Mouse (Mus musculus) liver, postnatal 0 days (tissue): ENCODE data around the gene Ahcyl1. TPM values are rescaled to one million over a fixed set of nuclear protein-coding genes. Genes with fewer than 3 reads are reported as not detected.

Source experiments
- ATAC-seq: fragments of 200-750 bp; cut with Nextera tagmentation; 2 replicates; pipeline ENCODE4 v1.8.0; 2017; ENCODE audit warnings: mild to moderate bottlenecking, moderate library complexity
- DNase-seq: peaks from one replicate; pipeline ENCODE4 v3.0.0-alpha.2; 2016
- H3K27ac ChIP-seq: fragments of 300-500 bp; sonication (generic); 2 replicates; pipeline ENCODE4 v1.5.1; 2014; ENCODE audit warnings: antibody characterized with exemption, moderate library complexity, mild to moderate bottlenecking, low read depth
- H3K27me3 ChIP-seq: fragments of 300-500 bp; sonication (generic); 2 replicates; pipeline ENCODE4 v1.6.1; 2014; ENCODE audit warnings: low read length, control low read depth, mixed read lengths; ENCODE audit not compliant: insufficient read depth
- H3K36me3 ChIP-seq: fragments of 300-500 bp; sonication (generic); replicated peaks from 2 replicates; pipeline ENCODE4 v1.6.1; 2014; ENCODE audit warnings: mild to moderate bottlenecking, control low read depth, low read length, moderate library complexity, mixed read lengths; ENCODE audit not compliant: insufficient read depth
- H3K4me1 ChIP-seq: fragments of 300-500 bp; sonication (generic); 2 replicates; pipeline ENCODE4 v1.6.1; 2014; ENCODE audit warnings: antibody characterized with exemption, mild to moderate bottlenecking, control low read depth; ENCODE audit not compliant: insufficient read depth
- H3K4me2 ChIP-seq: fragments of 300-500 bp; sonication (generic); 2 replicates; pipeline ENCODE4 v1.6.1; 2014; ENCODE audit warnings: low read depth, mild to moderate bottlenecking, low read length, moderate library complexity, mixed read lengths
- H3K4me3 ChIP-seq: fragments of 300-500 bp; sonication (generic); 2 replicates; pipeline ENCODE4 v1.5.1; 2014; ENCODE audit warnings: low read depth, low read length
- H3K9ac ChIP-seq: fragments of 300-500 bp; sonication (generic); replicated peaks from 2 replicates; pipeline ENCODE4 v1.6.1; 2014; ENCODE audit warnings: mild to moderate bottlenecking, moderate library complexity
- H3K9me3 ChIP-seq: fragments of 300-500 bp; sonication (generic); 2 replicates; pipeline ENCODE4 v1.6.1; 2016; ENCODE audit warnings: mild to moderate bottlenecking, control low read depth, low read length, mixed read lengths
- CTCF ChIP-seq: sonication (generic); IDR thresholded peaks from 2 replicates; pipeline ENCODE4 v1.5.1; 2016; ENCODE audit warnings: antibody characterized with exemption, low read depth
- EP300 ChIP-seq: IDR thresholded peaks from 2 replicates; pipeline ENCODE4 v1.6.1; 2016; ENCODE audit warnings: antibody characterized with exemption, low read depth, mild to moderate bottlenecking
- WGBS: fragments of 180-500 bp; shearing (Covaris S2); extraction: QIAGEN DNeasy Blood & Tissue Kit; methylation state at CpG from one replicate; pipeline ENCODE4 v1.1.7; 2014; ENCODE audit not compliant: insufficient replicate concordance; 5-methylcytosine and 5-hydroxymethylcytosine counted together
- polyA plus RNA-seq: library from polyadenylated mRNA; unstranded; fragments of >200 nt; fragmentation: Nextera tagmentation; extraction: Ambion mirVana; gene quantifications from 2 replicates; pipeline ENCODE4 v1.2.1, GENCODE M21; 2015

Ahcyl1 gene
- polyA plus RNA-seq, 1 experiment from 2014 or later = 19.8 TPM

DNA sequence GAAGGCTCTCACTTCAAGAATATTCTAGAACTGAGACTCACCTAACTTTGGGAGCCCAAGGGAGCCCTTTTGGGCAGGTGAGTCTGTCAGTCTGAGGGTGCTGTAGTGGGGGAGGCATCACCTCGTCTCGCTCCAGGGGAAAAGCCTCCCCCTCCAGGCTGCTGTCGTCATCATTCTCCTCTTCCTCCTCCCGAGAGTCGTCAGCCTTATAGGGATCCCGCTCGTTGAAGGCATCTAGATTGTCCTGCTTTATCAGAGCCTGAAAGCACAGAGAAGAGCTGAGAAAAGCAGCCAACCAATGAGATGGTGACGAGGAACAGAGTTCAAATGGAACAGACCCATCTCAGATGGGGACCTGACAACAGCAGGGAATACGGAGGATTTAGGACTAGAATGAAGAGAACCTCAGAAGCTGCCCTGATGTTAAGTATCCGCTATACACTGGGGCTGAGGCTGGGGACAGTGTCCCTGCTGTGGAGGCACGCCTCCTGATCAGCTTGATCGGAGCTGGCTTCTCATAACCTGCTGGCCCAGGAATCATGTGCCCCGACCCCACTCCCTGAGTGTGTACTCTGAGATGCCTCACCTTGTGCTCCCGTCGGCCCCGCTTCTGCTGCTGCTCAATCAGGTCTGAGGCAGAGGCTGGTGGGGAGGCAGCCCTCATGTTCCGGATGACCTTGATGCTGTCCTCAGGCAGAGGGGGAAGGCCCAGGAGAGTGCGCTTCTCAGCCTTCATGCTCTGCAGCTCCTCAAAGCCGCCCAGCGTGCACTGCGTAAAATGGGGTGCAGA, 74.9 kb downstream of the Ahcyl1 start:
- no peak for ATAC-seq
- H3K9ac ChIP-seq = no peak overlapping the region
- no peak overlapping the region for H3K27ac ChIP-seq
- peaks cover 85% of the 10 kb centered on the region for H3K36me3 ChIP-seq
- H3K9me3 ChIP-seq = no peaks in the 10 kb centered on the region
- H3K4me3 ChIP-seq = no peak overlapping the region
- H3K4me2 ChIP-seq = no peak overlapping the region
- H3K27me3 ChIP-seq = no peaks in the 10 kb centered on the region
- no peaks in the 10 kb centered on the region for H3K4me1 ChIP-seq
- no peak for DNase-seq
- TF ChIP-seq CTCF = no peak
- TF ChIP-seq EP300 = no peak
- 86% methylated on average over 21 of the region's 21 CpGs for WGBS

- no peak overlapping the region for H3K4me2 ChIP-seq
- no peak overlapping the region for H3K4me3 ChIP-seq
- H3K36me3 ChIP-seq = peaks cover 84% of the 10 kb centered on the region
- no peak for TF ChIP-seq CTCF
- TF ChIP-seq EP300 = no peak
- 86% methylated on average over 6 of the region's 6 CpGs for WGBS
- no peaks in the 10 kb centered on the region for H3K27me3 ChIP-seq
- DNase-seq = no peak
- H3K9ac ChIP-seq = no peak overlapping the region
- ATAC-seq = no peak
- H3K9me3 ChIP-seq = no peaks in the 10 kb centered on the region
- H3K27ac ChIP-seq = no peak overlapping the region
- no peaks in the 10 kb centered on the region for H3K4me1 ChIP-seq
These were observed 76.4 kb downstream of the Ahcyl1 start for GRCm38 (mm10) chr3:107619911-107620310.

DNA sequence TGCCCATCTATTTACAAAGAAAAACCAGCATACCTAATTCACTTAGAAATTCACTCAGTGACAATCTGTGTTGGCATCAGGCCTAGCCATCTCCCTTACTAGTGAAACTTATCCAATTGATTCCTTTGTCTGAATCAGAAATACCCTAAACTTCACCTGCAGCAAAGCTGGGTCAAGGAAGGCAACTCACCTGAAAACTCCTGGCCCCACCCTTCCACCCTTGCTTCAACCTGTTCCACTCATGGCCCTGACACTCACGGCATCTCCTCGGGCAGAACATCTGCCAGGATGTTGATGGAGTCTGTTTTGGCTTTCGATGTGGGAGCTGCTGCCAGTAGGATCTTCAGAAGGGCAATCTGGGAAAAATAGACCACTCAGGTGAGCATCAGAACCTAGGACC, 78.6 kb downstream of the Ahcyl1 start:
- TF ChIP-seq CTCF (no peak), EP300 (no peak)
- Histone ChIP-seq H3K36me3 (peaks cover 90% of the 10 kb centered on the region), H3K27me3 (no peaks in the 10 kb centered on the region), H3K9ac (no peak overlapping the region; the same call in 1 of the 2 replicates), H3K4me3 (no peak overlapping the region), H3K4me1 (no peaks in the 10 kb centered on the region), H3K27ac (no peak overlapping the region), H3K4me2 (no peak overlapping the region), H3K9me3 (no peaks in the 10 kb centered on the region)
- WGBS = 83% methylated on average over 3 of the region's 3 CpGs
- no peak for DNase-seq
- no peak for ATAC-seq

Other genes starting within 250 kb of the Ahcyl1 start
- not detected in 2 replicates for gene Kcnc4, start 237.0 kb downstream of the Ahcyl1 start, polyA plus RNA-seq
- gene Slc6a17, start 178.5 kb downstream of the Ahcyl1 start, polyA plus RNA-seq = 0.02 and 0.08 TPM in 2 replicates
- not detected in 2 replicates for gene Ubl4b, start 141.5 kb downstream of the Ahcyl1 start, polyA plus RNA-seq
- not detected in 2 replicates for gene Alx3, start 101.5 kb downstream of the Ahcyl1 start, polyA plus RNA-seq
- gene Gm10961, start 65.2 kb downstream of the Ahcyl1 start, polyA plus RNA-seq = not detected in 2 replicates
- 6.6 and 7.0 TPM in 2 replicates for gene Strip1, start 64.9 kb downstream of the Ahcyl1 start, polyA plus RNA-seq
- 6.6 and 7.2 TPM in 2 replicates for gene Csf1, start 63.9 kb upstream of the Ahcyl1 start, polyA plus RNA-seq
- not detected in 2 replicates for gene Eps8l3, start 180.7 kb upstream of the Ahcyl1 start, polyA plus RNA-seq
- gene Gstm5, start 199.3 kb upstream of the Ahcyl1 start, polyA plus RNA-seq = 126 and 134 TPM in 2 replicates
- 39.2 and 42.2 TPM in 2 replicates for gene Gstm7, start 235.3 kb upstream of the Ahcyl1 start, polyA plus RNA-seq
- 17.2 and 18.0 TPM in 2 replicates for gene Gstm6, start 247.2 kb upstream of the Ahcyl1 start, polyA plus RNA-seq